Mouse (Mus musculus): ENCODE results near the gene Tob2.

Gene Tob2

DNA sequence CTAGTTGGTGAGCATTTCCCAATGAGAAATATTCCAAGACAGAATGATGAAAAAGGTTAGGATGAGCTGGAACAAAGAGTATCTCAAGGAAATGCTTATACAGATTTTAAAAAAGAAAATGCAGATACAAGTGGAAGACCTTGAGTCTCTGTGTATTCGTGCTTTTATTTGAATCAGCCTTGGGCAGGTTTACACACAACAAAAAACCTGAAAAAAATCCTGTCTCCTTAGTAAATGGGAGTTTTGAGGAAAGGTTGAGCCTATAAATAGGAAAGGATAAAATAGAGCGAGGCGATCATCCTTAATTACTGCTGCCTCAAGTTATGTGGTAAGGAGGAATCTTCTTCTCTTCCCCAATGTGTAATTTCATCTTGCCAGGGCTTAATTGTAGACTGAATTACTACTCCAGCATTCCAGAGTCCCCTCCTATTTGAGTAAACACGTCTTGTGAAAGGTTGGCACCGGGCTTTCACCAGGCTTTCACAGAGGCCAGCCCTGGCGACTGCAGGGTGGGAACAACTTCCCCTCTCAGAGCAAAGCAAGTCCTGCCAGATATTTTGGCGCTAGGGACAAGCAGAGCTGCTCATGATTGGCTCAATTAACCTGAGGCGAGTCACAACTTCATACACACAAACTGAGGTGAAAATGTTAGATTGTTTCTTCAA is 2.0 kb upstream of the Tob2 start:
- DNase-seq (ENCODE audit: low spot score) = no peak

DNA sequence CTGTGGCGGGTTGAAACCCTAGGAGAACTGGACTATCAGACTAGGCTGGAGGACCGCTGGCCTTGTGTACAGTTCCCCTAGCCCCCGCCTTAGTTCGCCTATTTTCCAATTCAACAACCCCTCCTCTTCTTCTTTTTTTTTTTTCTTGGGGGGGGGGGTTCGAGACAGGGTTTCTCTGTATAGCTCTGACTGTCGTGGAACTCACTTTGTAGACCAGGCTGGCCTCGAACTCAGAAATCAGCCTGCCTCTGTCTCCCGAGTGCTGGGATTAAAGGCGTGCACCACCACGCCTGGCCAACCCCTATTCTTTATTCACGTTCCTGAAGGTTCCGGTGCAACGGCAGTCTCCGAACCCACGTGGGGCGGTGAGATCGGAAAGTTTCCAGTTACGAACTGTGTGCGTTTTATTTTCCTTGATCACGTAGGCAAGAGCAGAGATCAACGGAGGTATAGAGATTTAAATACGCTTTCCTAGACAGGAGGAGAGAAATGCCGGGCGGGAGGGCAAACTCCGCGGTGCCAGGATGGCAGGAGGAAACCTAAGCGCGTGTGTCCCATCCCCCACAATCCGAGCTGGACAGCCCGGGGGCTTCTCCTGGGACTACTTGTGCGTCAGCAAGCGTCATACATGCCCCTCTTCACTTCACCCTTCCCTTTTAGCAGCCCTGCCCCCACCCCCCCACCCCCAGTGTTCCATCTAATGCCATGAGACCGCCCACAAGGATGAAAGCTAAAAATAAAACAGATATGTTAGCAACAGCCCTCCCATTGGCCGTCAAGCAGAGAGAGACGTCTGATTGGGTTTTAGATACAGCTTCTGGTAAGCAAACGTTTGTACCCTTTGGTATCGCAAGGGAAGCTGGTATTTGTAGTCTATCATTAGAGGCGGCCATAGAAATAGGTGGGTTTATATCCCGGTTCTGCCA is 997 bp upstream of the Tob2 start:
- peak; percentile 67 for DNase-seq (ENCODE audit: low spot score)

DNA sequence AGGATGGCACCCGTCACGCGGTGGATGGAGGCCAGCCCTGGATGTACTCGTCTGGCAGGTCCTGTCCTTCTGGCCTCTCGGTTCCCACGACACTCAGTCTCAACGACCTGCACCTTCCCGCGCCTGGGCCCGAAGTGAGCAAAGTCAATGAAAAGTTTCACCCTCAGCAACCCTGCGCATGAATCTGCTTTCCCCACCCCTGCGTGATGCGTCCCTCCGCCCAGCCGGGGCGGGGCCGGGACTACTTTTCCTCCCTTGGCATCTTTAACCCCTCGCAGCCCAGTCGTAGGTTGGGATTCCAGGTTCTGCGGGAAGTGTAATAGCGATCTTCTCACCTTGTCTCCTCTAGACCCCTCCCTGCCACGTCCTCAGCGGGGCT is 469 bp downstream of the Tob2 start:
- peak; percentile 86 for DNase-seq (ENCODE audit: low spot score)

DNA sequence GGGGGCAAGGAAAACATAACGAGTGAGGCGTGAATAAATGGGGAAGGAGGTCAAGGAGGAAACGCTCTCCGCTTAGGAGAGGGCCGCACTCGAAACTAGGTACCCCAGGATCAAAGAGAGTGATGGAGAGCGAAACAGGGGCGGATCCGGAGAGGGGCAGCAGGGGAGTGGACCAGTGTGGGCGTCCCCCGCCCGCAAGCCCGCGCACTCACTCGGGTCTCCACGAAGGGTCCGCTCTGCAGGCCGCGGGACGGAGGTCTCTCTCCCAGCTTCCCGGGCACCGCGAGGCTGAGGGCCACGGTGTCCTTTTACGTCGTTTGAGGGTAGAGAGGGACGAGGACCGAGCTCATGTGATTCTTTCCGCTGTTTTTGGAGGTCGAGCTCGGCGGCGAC is 876 bp downstream of the Tob2 start:
- no peak for DNase-seq (ENCODE audit: low spot score)

DNA sequence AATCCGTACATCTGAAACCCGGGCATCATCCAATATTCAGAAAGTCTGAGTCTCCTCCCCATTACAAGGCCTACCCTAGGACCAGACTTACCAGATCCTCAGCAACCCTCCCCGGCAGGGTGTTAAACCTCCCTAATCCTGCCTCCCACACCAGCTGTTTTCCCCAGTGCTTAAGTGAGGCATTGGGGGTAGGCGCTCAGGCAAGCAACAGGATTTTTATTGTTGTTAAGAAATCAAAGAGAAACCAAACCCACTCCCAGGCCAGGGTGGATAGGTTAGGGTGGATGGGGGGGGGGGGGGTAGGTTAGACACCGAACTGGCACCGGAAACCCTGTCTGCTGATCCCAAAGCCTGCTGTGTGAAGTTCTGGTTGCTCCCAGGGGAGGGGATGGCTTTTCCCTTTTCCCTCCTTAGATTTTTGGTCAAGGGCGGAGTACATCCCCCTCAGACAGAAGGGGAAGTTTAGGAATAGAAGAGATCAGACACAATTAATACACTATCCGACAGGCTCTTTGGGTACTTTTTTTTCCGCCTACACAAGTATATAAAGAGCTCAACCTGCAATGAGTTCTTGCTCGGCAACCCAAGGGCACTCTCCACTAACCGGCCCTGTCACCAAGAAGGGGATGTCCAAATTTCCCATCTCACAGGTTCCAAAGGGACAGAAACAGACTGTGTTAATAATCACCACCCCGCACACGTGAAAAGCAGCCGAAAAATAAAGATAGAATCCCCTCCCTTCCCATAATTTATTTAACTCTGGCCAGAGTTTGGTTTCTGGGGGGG is 1.5 kb downstream of the Tob2 start:
- peak; percentile 18 for DNase-seq (ENCODE audit: low spot score)

DNA sequence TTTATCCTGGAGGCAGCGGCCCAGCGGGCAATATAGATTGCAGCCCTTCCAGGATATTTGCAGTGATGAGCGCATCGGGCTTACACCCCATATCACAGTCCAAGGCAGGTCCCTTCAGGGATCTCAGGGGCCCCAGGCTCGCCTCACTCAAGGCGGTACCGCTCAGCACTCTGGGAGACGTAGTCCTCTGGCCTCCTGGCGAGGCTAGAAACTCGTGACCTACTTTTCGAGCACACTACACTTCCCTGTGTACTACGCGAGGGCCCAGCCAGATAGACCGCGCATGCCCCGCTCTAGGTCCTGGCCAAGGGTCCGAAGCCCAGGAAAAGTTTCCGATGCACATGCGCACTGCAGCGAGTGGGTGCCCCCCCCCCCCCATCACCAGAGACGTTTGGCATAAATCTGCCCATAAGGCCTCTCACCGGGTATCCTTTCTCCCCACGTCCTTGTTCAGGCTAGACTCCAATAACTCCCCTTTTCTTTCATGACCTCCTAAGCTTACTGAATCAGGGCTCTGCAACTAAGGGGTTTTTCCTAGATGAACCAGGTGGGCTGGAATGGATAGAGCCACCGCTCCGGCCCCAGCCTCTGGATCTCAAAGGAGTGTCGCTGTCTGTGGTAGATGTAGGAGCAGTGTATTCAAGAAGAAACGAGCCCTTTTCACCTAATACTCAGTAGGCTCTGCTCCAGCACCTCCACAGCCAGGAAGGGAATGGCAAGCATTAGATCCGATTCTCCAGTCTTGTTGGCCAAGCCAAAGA is 2.4 kb downstream of the Tob2 start:
- DNase-seq (ENCODE audit: low spot score) = peak; percentile 65

DNA sequence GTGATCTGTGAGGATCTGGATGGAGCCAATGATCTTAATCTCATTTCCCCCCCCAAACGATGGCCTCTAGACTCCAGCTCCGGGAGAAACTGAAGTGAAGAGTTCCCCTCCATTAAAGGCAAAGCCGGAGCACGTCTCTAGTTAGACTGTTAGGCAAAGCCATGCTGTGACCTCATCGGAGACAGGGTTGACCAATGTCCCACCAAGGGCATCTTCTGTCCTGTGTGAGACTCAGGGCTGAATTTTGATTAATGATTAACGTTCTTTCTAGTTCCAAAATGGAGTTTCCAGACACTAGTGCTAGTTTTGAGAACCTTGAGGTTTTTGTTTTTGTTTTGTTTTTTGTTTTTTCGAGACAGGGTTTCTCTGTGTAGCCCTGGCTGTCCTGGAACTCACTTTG is 5.5 kb downstream of the Tob2 start:
- DNase-seq (ENCODE audit: low spot score) = no peak

DNA sequence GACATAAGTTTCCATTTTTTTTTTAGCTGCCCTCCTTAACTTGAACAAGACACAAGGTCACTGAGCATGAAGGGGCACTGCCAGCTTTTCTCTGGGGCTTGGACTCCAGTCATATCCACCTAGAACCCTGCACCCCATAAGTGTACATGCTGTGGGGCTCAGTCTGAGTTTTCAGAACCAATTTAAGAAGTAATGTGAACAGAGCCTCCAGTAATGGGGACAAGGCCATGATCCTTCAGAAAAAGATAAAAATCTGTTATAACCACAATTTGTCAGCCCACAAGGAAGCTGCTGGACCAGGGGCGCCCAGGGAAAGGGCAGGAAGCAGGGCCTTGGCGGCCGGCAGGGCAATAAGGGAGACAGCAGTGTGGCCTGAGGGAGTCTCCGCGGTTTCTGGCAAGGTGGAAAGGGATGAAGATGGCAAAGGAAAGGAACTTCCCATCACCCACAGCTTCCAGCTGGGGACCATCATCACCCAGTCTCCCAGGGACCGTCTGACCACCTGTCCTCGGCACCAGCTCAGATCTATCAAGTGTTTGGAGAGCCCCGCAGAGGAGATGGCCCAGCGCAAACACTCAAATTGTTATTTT is 6.1 kb downstream of the Tob2 start:
- DNase-seq (ENCODE audit: low spot score) = no peak

DNA sequence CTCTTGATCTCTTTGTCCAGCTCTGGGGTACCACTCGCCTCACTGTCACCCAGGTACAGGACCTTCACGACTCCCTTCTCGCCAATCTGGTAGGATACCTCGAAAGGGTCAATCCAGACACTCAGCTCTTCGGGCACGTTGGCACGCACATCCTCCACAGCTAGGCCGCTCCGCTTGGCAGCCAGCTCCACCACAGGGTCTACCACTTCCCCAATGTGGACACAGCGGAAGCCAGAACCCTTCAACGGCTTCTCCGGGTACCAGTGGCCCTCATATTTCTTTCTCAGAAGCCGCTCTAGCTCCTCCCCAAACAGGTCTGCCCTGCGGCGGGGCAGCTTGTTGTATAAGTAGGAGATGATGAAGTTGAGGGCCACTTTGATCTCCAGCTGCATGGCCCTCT is 7.2 kb downstream of the Tob2 start:
- no peak for DNase-seq (ENCODE audit: low spot score)

DNA sequence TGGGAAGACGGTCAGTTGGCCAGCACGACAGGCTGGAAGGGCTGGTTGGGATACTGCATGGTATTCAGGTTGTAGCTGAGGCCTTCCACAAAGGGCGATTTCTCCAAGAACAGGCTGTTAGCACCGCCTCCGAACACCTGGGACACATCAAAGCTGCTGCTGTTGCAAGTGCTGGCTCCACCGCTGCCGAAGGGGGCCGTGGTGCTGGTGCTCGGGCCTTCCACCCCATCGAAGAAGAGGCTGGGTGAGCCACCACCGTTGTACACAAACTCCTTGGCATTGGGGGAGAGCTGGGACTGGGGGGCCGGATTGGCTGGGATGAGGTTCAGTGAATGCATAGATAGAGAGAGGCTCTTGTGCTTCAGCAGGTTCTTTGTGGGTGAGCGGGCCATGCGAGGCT is 7.9 kb downstream of the Tob2 start:
- DNase-seq (ENCODE audit: low spot score) = no peak

DNA sequence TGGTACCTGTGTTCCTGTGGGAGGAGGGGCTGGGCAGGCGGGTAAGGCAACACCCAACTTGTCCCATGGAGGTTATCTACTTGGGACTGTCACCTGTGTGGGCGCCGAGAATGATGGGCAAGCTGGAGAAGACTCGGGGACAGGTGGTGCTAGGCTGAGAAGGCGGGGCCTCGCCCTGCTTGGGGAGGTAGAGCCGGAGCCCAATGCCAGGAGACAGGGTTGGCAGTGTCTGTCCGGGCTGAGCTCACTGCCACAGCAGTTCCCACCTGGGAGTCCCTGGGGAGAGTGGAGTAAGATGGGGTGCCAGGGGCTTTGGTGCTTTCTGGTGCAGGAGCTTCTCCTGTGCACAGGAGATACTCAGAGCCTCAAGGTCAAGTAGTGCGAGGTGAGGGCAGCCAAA is 9.5 kb downstream of the Tob2 start:
- DNase-seq (ENCODE audit: low spot score) = no peak

DNA sequence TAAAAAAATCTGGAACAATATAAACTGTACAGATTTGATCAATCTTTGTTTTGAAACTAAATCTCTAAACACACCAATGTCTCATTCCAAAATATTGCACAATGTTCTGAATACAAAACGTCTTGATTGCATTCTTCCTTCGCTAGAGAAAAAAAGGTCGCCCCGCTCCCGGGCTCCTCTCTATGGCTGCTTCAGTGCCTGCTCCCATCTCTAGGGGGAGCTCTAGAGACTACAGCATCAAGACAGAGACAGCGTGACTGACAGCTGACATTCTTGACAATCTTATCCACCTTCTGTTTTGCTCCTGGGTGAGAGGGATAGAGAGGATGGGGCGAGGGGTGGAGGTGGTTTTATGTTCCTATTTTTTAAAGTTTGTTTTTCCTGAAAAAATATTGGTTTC is 10.3 kb downstream of the Tob2 start:
- peak; percentile 55 for DNase-seq (ENCODE audit: low spot score)

DNA sequence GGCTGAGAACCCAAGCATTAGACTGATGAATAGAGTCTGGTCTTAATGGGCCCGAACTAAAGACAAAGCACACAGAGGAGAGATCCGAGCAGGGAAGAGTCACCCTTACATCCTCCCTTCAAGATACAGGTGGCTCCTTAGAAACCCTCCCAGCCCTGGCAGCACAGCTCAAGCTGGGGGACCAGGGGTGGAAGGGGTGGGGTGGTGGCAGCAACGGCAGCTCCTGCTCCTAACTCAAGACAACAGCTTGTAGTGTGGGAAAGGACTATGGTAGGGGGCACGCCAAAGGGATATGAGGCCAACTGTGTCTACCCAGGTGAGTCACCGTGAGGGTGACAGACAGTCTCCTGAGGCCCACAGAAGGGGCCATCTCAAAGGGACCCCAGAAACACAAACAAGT is 10.7 kb downstream of the Tob2 start:
- DNase-seq (ENCODE audit: low spot score) = no peak

DNA sequence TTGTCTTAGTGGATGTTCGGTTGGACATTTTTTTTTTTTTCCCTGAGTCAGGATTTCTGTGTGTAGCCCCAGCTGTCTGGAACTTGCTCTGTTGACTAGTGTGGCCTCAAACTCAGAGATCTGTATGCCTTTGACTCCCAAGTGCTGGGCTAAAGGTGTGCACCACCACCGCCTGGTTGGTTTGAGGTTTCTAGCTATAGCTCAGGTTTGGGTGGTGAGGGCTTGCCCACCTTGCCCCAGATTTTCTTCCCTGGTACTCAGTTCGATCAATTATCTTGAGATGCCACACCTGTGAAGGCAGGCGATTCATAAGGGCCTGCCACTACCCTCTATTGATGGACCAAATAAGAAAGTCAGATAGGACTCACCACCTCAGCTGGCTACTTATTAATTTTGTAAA is 11.4 kb downstream of the Tob2 start:
- no peak for DNase-seq (ENCODE audit: low spot score)

DNA sequence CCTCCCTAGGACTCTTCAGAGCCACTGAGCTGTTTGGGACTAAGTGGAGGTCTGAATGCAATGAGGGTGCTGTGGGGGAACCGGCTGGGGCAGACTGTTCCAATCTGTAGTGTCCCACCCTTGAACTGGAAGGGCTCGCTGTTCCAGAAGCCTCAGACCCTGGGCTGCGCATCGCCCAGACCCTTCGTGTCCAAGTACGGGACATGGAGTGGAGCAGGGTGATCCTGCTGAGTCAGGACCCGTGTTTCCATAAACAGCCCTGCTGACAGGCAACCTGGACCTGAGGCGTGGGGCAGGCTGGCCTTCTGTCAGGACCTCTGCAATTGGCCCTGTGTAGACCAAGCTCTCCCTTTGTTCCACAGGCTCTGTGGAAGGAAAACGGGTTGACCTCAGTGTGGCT is 11.8 kb downstream of the Tob2 start:
- no peak for DNase-seq (ENCODE audit: low spot score)

DNA sequence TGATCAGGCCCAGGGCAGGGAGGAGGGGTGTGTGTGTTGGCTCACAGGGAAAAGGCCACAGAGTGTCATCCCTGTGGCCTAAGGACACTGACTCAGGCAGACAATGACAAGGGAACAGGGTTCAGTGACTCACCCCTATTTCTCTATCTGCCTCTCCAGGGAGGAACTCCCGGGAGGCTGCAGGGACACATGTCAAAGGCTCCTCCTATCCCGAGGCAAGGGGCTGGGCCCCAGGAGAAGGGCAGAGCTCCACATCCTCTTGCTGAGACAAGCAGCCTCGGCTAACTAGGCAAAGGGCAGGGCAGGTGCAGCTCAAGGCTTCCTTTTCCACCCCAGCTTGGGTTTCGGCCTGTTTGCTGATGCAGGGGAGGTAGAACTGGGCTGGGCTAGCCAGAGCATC is 12.9 kb downstream of the Tob2 start:
- DNase-seq (ENCODE audit: low spot score) = no peak

DNA sequence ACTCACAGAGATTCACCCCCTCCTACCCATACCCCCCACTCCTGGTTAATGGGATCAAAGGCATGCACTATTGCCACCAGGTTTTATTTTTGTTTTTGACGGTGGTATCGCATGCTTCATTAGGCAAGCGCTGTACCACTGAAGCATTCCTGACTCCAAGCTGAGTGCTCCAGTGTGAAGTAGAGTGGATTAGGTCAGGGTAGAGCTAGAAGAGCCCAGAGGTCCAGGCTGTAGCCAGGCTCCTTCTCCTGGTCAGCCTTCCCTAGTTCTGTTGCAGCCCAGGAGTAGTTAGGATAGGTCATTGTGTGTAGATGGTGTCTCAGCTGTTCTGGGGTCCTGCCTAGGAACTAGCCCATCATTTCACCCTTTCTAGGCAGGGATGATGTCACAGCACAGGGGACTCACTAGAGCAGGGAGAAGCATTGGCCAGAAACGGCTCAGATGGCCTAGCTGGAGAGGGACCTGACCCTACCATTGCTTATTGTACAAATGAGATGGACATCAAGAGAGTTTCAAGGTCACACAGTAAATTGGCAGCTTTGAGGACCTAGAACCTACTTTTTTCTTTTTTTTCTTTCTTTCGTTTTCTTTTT is 13.5 kb downstream of the Tob2 start:
- no peak for DNase-seq (ENCODE audit: low spot score)

DNA sequence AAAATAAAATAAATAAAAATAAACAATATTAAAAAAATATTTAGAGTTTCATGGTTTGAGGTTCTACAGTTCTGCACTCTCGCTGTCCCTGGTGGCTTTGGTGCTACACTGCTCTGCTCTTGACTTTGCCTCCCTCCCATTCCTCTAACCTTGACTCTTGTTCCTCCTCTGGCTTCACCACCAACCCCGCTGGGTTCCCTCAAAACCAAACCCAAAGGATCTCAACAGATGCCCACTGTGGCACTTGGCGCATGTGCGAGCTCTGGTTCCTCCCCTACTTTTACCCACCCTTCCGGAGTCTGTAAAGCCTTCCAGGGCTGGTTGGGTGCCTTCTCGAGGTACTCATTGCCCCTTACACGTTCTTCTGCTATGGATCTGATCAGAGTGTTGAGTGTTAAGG is 16.3 kb downstream of the Tob2 start:
- no peak for DNase-seq (ENCODE audit: low spot score)

DNA sequence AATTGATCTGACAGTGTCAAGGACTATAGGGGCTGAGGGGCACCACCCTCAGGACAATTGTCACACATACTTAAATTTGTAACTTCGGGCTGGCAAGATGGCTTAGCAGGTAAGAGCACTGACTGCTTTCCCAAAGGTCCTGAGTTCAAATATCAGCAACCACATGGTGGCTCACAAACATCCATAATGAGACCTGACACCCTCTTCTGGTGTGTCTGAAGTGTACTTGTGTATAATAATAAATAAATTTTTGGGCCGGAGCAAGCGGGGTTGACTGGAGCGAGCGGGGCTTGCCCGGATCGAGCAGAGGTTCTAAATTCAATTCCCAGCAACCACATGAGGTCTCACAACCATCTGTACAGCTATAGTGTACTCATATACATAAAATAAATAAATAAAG is 18.3 kb downstream of the Tob2 start:
- no peak for DNase-seq (ENCODE audit: low spot score)

DNA sequence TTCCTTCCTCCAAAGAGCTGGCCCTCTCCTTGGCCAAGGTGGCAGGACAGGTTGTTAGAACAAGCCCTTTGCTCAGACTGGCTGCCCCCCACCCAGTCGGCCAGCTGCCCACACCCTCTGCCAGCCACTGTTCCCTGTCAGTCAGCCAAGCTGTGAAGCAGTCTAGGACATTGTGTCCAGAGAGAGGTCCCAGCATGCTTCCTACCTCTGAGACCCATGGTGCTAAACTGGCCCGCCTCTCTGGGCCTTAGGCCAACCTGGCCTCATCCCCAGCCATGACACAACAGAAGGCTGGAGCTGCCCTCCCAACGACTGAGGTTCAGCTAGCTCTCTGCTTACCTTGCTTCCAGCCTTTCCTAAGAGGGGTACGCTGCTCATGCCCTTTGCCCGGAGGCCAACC is 19.0 kb downstream of the Tob2 start:
- no peak for DNase-seq (ENCODE audit: low spot score)

DNA sequence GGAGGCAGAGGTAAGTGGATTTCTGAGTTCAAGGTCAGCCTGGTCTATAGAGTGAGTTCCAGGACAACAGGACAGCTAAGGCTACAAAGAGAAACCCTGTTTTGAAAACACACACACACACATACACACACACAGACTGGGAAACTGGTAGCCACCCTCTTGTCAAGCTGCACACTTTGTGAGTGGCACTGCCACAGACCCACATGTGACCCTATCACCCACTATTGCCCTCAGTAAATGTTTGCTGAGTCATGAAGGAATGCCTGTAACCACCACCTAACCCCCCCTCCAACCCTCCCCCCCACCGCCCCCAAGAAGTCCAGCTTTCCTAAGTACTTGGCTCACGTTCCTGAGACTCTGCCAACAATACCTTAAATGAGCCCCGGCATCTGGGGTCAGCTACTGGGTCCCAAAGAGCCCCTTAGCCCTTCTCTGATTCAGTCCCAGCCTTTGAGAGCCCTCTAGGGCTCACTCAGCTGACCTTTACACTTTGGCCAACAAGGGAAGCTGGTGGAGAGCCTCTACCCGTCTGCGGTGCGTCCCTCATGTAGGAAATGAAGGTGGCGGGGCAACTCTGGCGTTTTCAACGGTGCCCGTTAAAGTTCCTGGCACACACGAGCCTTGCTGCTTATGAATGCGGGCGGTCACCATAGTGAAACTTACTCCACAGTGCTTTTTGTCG is 19.9 kb downstream of the Tob2 start:
- no peak for DNase-seq (ENCODE audit: low spot score)

Data from spleen, adult 12 weeks (tissue).